Comparison of ENCODE assay signal across 27 mouse cellular contexts in the genomic region with DNA sequence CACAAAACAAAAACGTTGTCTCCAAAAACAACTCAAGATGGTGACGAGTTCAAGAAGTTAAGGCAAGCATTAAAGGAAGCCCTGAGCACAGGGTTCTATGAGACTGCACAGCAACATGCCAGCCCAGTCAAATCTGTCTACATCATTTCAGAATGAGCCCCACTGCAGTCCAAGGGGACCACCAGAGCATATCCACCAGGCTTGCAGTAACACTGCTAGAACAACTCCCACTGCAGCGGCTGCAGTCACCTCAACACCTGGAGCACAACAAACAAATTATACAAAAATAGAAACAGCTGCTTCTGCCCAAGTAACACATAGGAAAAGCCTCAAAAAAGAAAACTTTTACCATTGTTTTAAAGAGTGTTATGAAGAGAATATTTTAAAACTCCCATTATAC. TPM values are rescaled to one million over a fixed set of nuclear protein-coding genes. Genes with fewer than 3 reads are reported as not detected.
A peak's percentile ranks its signal among the peaks of the same experiment; 100 is the strongest.
DNase-seq lines count a peak whose midpoint lies in the region; ATAC-seq and TF ChIP-seq lines count a peak whose summit lies in the region.
"Had no signal": no experiment of that assay in that cellular context is flagged by ENCODE, and none has a peak within 500 bp of the region (broad histone marks: within the 10 kb centered on the region; RNA-seq: fewer than 3 reads in every experiment).

No protein-coding gene starts in this region.

- H3K4me2 ChIP-seq in CH12.LX (ENCODE audit: insufficient read depth, low read depth, poor library complexity, severe bottlenecking) = no peak overlapping the region; the same call in 1 of the 2 replicates
- H3K4me2 ChIP-seq in midbrain, embryonic 13.5 days (replicated peaks) = no peak overlapping the region
- H3K4me2 ChIP-seq: embryonic facial prominence, embryonic 13.5 days; forebrain, embryonic 12.5 days; forebrain, embryonic 15.5 days; heart, embryonic 11.5 days; heart, embryonic 15.5 days; hindbrain, embryonic 14.5 days had no signal

- in situ Hi-C loops in CH12.LX (cut with MboI; ENCODE audit: low pct_ligation_motif_present, low pct_unique_long_range_greater_than_20kb, low sequenced_read_pairs) = no loop called here

- H3K27ac ChIP-seq in CH12.LX (ENCODE audit: insufficient read depth, low read depth) = peak overlapping the region; percentile 16; the same call in 1 of the 2 replicates
- H3K27ac ChIP-seq in midbrain, embryonic 13.5 days = no peak overlapping the region
- H3K27ac ChIP-seq: embryonic facial prominence, embryonic 10.5 days; embryonic facial prominence, embryonic 13.5 days; forebrain, embryonic 12.5 days; forebrain, embryonic 15.5 days; heart, embryonic 15.5 days; hindbrain, embryonic 14.5 days; hindbrain, postnatal 0 days had no signal

- dilution Hi-C loops in CH12.LX (cut with MboI; ENCODE audit: extremely low pct_ligation_motif_present, extremely low pct_unique_long_range_greater_than_20kb, low sequenced_read_pairs) = no loop called here

- H3K9ac ChIP-seq in CH12.LX (ENCODE audit: insufficient read depth, low read depth) = peak overlapping the region; percentile 58; the same call in 1 of the 2 replicates
- H3K9ac ChIP-seq in midbrain, embryonic 13.5 days (replicated peaks) = no peak overlapping the region
- H3K9ac ChIP-seq: embryonic facial prominence, embryonic 13.5 days; forebrain, embryonic 12.5 days; forebrain, embryonic 15.5 days; heart, embryonic 15.5 days; hindbrain, embryonic 14.5 days had no signal

- peaks cover 7 to 25% of the 10 kb centered on the region in 2 experiments for H3K36me3 ChIP-seq in CH12.LX (replicated peaks in 1 of 2; ENCODE audit: control insufficient read depth in 1 of 2, insufficient read depth in 1 of 2, low read length in 1 of 2)
- 0 out of 2 replicates have a peak, but pooled peaks cover 2% of the 10 kb centered on the region for H3K36me3 ChIP-seq in midbrain, embryonic 13.5 days
- H3K36me3 ChIP-seq: heart, embryonic 15.5 days had no signal

- no peak for TF ChIP-seq POLR2A in CH12.LX (IDR thresholded peaks at IDR 0.05; ENCODE audit: low read depth, low read length)

- no peaks in the 10 kb centered on the region for H3K9me3 ChIP-seq in CH12.LX (replicated peaks; ENCODE audit: low read length)
- H3K9me3 ChIP-seq in midbrain, embryonic 13.5 days = no peaks in the 10 kb centered on the region
- H3K9me3 ChIP-seq: embryonic facial prominence, embryonic 10.5 days; embryonic facial prominence, embryonic 13.5 days; forebrain, embryonic 12.5 days; forebrain, embryonic 15.5 days; heart, embryonic 15.5 days had no signal

- H3K27me3 ChIP-seq in CH12.LX (replicated peaks) = no peaks in the 10 kb centered on the region
- H3K27me3 ChIP-seq in midbrain, embryonic 13.5 days = no peaks in the 10 kb centered on the region
- H3K27me3 ChIP-seq: embryonic facial prominence, embryonic 13.5 days; forebrain, embryonic 12.5 days; forebrain, embryonic 15.5 days; heart, embryonic 15.5 days had no signal

- peaks cover 75% of the 10 kb centered on the region for H3K79me2 ChIP-seq in CH12.LX (replicated peaks; ENCODE audit: control insufficient read depth, extremely low read depth, insufficient read depth, poor library complexity, severe bottlenecking)

- no peak for TF ChIP-seq CTCF in CH12.LX (conservative IDR thresholded peaks at IDR 0.05 in 1 of 2, IDR thresholded peaks at IDR 0.05 in 1 of 2; ENCODE audit: low read depth in 2 of 2, low read length in 2 of 2)

- peaks cover 33 to 87% of the 10 kb centered on the region in 2 experiments for H3K4me1 ChIP-seq in CH12.LX (ENCODE audit: control insufficient read depth in 1 of 2, insufficient read depth in 2 of 2)
- 0 out of 2 replicates have a peak, but pooled peaks cover 3% of the 10 kb centered on the region for H3K4me1 ChIP-seq in midbrain, embryonic 13.5 days (replicated peaks)
- H3K4me1 ChIP-seq: forebrain, embryonic 12.5 days; forebrain, embryonic 15.5 days had no signal

- H3K4me3 ChIP-seq in CH12.LX (replicated peaks in 1 of 3; ENCODE audit: low read depth in 2 of 3, low read length in 2 of 3, poor library complexity in 1 of 3) = no peak overlapping the region
- no peak overlapping the region for H3K4me3 ChIP-seq in midbrain, embryonic 13.5 days (replicated peaks)
- H3K4me3 ChIP-seq: embryonic facial prominence, embryonic 10.5 days; embryonic facial prominence, embryonic 13.5 days; erythroblast, embryonic 14.5 days; forebrain, embryonic 12.5 days; forebrain, embryonic 15.5 days; heart, embryonic 15.5 days had no signal

- peak; percentile 29 for DNase-seq in thymus, postnatal 0 days (ENCODE audit: low spot score)
- DNase-seq in thymus, adult 18-20 months = no peak
- peak; percentile 59 for DNase-seq in A20 (ENCODE audit: low read depth, low spot score)
- peak; percentile 42 for DNase-seq in CH12.LX (ENCODE audit: extremely low read depth)
- no peak for DNase-seq in spleen, postnatal 10 days (ENCODE audit: low spot score in 2 of 2)
- DNase-seq: adrenal gland, adult 8-10 months; adrenal gland, postnatal 25 days; cerebellum, adult 11-12 months; cerebellum, adult 8-10 months; cerebellum, postnatal 10 days; cerebellum, postnatal 36 days; embryo, embryonic 11 days; gastrocnemius, postnatal 25 days; heart, postnatal 10 days; heart, postnatal 4 days had no signal

- no peak for TF ChIP-seq RAD21 in CH12.LX (IDR thresholded peaks at IDR 0.05; ENCODE audit: low read depth, low read length)

- no peak for TF ChIP-seq EP300 in CH12.LX (IDR thresholded peaks at IDR 0.05; ENCODE audit: low read length)

- no peak for ATAC-seq in midbrain, embryonic 13.5 days
- ATAC-seq: activated CD4-positive, CD25-positive, alpha-beta regulatory T cell, adult 4 months; forebrain, embryonic 15.5 days; hindbrain, postnatal 0 days; inflammation-experienced regulatory T-cells, adult 6 months had no signal

- 87% methylated on average over 3 of the region's 3 CpGs for WGBS in midbrain, embryonic 13.5 days

TF ChIP-seq in CH12.LX, 34 proteins besides CTCF, POLR2A, EP300 and RAD21:
- no peak for TF ChIP-seq JUN (IDR thresholded peaks at IDR 0.05; ENCODE audit: insufficient read depth, low read depth, low read length)
- peak; percentile 58; the same call in 1 of the 2 replicates for TF ChIP-seq MEF2A (IDR thresholded peaks at IDR 0.05; ENCODE audit: borderline replicate concordance, low read depth, low read length)
TF ChIP-seq in CH12.LX: peak in this region for 1.

RNA-seq across cellular contexts. Expression of a gene that starts 40.6 kb away (rescaled TPM):
- 49.9 and 52.0 TPM in 2 replicates for polyA plus RNA-seq in thymus, postnatal 0 days (2015; fragmentation: Nextera tagmentation; extraction: Ambion mirVana)
- total RNA-seq in CH12.LX (2012; rRNA removed) (67.0 and 68.5 TPM in 2 replicates), CH12.LX (2014; rRNA removed) (94.6 and 104 TPM in 2 replicates)
- 66.2 and 72.3 TPM in 2 replicates for polyA plus RNA-seq in CH12.LX (2012; ENCODE audit: insufficient read length, low read depth)
- polyA plus RNA-seq in midbrain, embryonic 13.5 days (2015; fragmentation: Nextera tagmentation; extraction: Ambion mirVana) = 71.1 and 71.9 TPM in 2 replicates

Comparison
In these comparisons a context has a peak if more than half of its experiments do, and no peak if none do; other contexts are left out.
1. DNase-seq: peak in thymus, postnatal 0 days (single experiment), A20 (single experiment) and CH12.LX (single experiment); none in thymus, adult 18-20 months (0 of 2) and spleen, postnatal 10 days (0 of 2).